Mouse (Mus musculus) CH12.LX (cell line): ENCODE measurements around the gene Nkg7.

Experiments
- BHLHE40 ChIP-seq: IDR thresholded peaks from 2 replicates; pipeline ENCODE4 v1.6.1; 2011; ENCODE audit warnings: mild to moderate bottlenecking, low read depth, low read length, improper control_type of control experiment
- CHD1 ChIP-seq: IDR thresholded peaks from 2 replicates; pipeline ENCODE4 v1.6.1; 2012; ENCODE audit warnings: low read depth, low read length, improper control_type of control experiment, inconsistent platforms
- CHD2 ChIP-seq: IDR thresholded peaks from 2 replicates; pipeline ENCODE4 v1.6.1; 2011; ENCODE audit warnings: low read length, improper control_type of control experiment
- CTCF ChIP-seq, 2 experiments: IDR thresholded peaks in 1 of 2; conservative IDR thresholded peaks in 1 of 2; 2 replicates each; pipeline ENCODE4 v1.5.1; 2011 to 2012; ENCODE audit warnings: low read depth in 2 of 2, low read length in 2 of 2, improper control_type of control experiment in 1 of 2, inconsistent platforms in 1 of 2, mild to moderate bottlenecking in 1 of 2, moderate library complexity in 1 of 2
- EP300 ChIP-seq: IDR thresholded peaks from 2 replicates; pipeline ENCODE4 v1.6.1; 2011; ENCODE audit warnings: low read length, improper control_type of control experiment
- GABPA ChIP-seq: IDR thresholded peaks from 2 replicates; pipeline ENCODE4 v1.6.1; 2012; ENCODE audit warnings: low read depth, low read length, improper control_type of control experiment, inconsistent platforms; ENCODE audit not compliant: insufficient replicate concordance
- JUN ChIP-seq: IDR thresholded peaks from 2 replicates; pipeline ENCODE4 v1.6.1; 2011; ENCODE audit warnings: low read depth, mild to moderate bottlenecking, low read length, improper control_type of control experiment, moderate library complexity; ENCODE audit not compliant: insufficient read depth
- MEF2A ChIP-seq: IDR thresholded peaks from 2 replicates; pipeline ENCODE4 v1.6.1; 2014; ENCODE audit warnings: low read depth, mild to moderate bottlenecking, inconsistent platforms, low read length, improper control_type of control experiment, borderline replicate concordance
- MXI1 ChIP-seq: IDR thresholded peaks from 2 replicates; pipeline ENCODE4 v1.6.1; 2011; ENCODE audit warnings: mild to moderate bottlenecking, low read depth, low read length, improper control_type of control experiment
- NELFE ChIP-seq: IDR thresholded peaks from 2 replicates; pipeline ENCODE4 v1.6.1; 2011; ENCODE audit warnings: low read depth, low read length, improper control_type of control experiment
- POLR2A ChIP-seq: IDR thresholded peaks from 2 replicates; pipeline ENCODE4 v1.6.1; 2011; ENCODE audit warnings: low read depth, mild to moderate bottlenecking, improper control_type of control experiment, low read length
- POLR2AphosphoS2 ChIP-seq: IDR thresholded peaks from 2 replicates; pipeline ENCODE4 v1.6.1; 2011; ENCODE audit warnings: low read depth, low read length, improper control_type of control experiment
- SIN3A ChIP-seq: IDR thresholded peaks from 2 replicates; pipeline ENCODE4 v1.6.1; 2012; ENCODE audit warnings: low read length, improper control_type of control experiment, inconsistent platforms

DNA sequence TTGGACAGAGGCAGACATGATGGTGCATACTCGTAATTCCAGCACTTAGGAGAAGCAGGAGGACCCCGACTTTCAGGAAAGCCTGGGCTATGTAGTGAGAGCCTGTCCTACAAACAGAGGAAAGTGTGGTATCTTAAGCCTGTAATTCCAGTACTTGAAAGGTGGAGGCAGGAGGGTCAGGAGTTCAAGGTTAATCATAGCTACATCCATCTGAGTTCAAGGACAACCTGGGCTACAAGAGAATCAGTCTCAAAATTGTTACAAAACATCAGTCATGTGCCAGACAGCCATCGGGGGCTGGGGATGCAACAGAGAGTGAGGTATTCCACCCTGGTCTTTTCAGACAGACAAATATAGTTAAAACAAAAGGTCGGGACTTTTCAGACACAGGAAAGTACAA is 4.0 kb upstream of the Nkg7 start:
- TF ChIP-seq MXI1 (no peak), POLR2A (no peak), BHLHE40 (no peak), POLR2AphosphoS2 (no peak), NELFE (no peak), EP300 (no peak), JUN (no peak), GABPA (no peak), CHD1 (no peak), CHD2 (no peak), CTCF (conservative IDR thresholded peaks at IDR 0.05 in 1 of 2, IDR thresholded peaks at IDR 0.05 in 1 of 2; ENCODE audit: low read depth in 2 of 2, low read length in 2 of 2) (no peak), MEF2A (no peak), SIN3A (no peak)
